Mouse (Mus musculus): ENCODE measurements around the gene Gmcl1. TPM values are rescaled to one million over a fixed set of nuclear protein-coding genes. Genes with fewer than 3 reads are reported as not detected.

The Gmcl1 gene
- polyA plus RNA-seq, 1 experiment from 2014 or later: 41.5 TPM

- H3K27ac ChIP-seq: no peak overlapping the region
- no peaks in the 10 kb centered on the region for H3K9me3 ChIP-seq
- peaks cover 25% of the 10 kb centered on the region for H3K4me1 ChIP-seq
- peaks cover 49% of the 10 kb centered on the region for H3K36me3 ChIP-seq
- no peak overlapping the region for H3K4me2 ChIP-seq (replicated peaks)
- WGBS: 17% methylated on average over 2 of the region's 2 CpGs
- H3K27me3 ChIP-seq: no peaks in the 10 kb centered on the region
- no peak overlapping the region for H3K9ac ChIP-seq
- no peak for ATAC-seq (ENCODE audit: low FRiP score, low read depth)
- no peak overlapping the region for H3K4me3 ChIP-seq
Measured at GRCm38 (mm10) chr6:86670873-86671272, 62.3 kb downstream of the Gmcl1 start.

GRCm38 (mm10) chr6:86669240-86669727 lies 63.9 kb downstream of the Gmcl1 start:
- Histone ChIP-seq H3K4me2 (replicated peaks) (peak overlapping the region; percentile 75), H3K27ac (0 out of 2 replicates have a peak overlapping the region, but pooled peaks have one; percentile 48), H3K36me3 (peaks cover 39% of the 10 kb centered on the region), H3K4me1 (peaks cover 30% of the 10 kb centered on the region), H3K9me3 (no peaks in the 10 kb centered on the region), H3K4me3 (peak overlapping the region; percentile 90), H3K9ac (peak overlapping the region; percentile 68), H3K27me3 (no peaks in the 10 kb centered on the region)
- ATAC-seq (ENCODE audit: low FRiP score, low read depth): peak; percentile 100
- WGBS: under 1% methylated on average over 21 of the region's 37 CpGs

- peak; percentile 1; the same call in 1 of the 2 replicates for ATAC-seq (ENCODE audit: low FRiP score, low read depth)
- Histone ChIP-seq H3K4me1 (peaks cover 30% of the 10 kb centered on the region), H3K4me3 (peak within 1 kb of the TSS; percentile 90), H3K9ac (peak within 1 kb of the TSS; percentile 84), H3K9me3 (no peaks in the 10 kb centered on the region), H3K27me3 (no peaks in the 10 kb centered on the region), H3K4me2 (replicated peaks) (peak within 1 kb of the TSS; percentile 95), H3K36me3 (peaks cover 40% of the 10 kb centered on the region), H3K27ac (peak within 1 kb of the TSS; percentile 48)
- under 1% methylated on average over 62 of the region's 76 CpGs for WGBS
Measured at GRCm38 (mm10) chr6:86668580-86669239, 64.5 kb downstream of the Gmcl1 start, which contains the start of gene Mxd1. TSS of gene Mxd1 (minus strand) at chr6:86669161.

GRCm38 (mm10) chr6:86667061-86667460 lies 66.1 kb downstream of the Gmcl1 start:
- peaks cover 30% of the 10 kb centered on the region for H3K4me1 ChIP-seq
- 93% methylated on average over 10 of the region's 10 CpGs for WGBS
- no peaks in the 10 kb centered on the region for H3K27me3 ChIP-seq
- H3K9me3 ChIP-seq: no peaks in the 10 kb centered on the region
- peaks cover 38% of the 10 kb centered on the region for H3K36me3 ChIP-seq
- no peak for ATAC-seq (ENCODE audit: low FRiP score, low read depth)
- no peak overlapping the region for H3K9ac ChIP-seq
- H3K4me2 ChIP-seq (replicated peaks): peak overlapping the region; percentile 95
- H3K4me3 ChIP-seq: peak overlapping the region; percentile 90
- H3K27ac ChIP-seq: no peak overlapping the region

- Histone ChIP-seq H3K27ac (no peak overlapping the region), H3K9ac (peak overlapping the region; percentile 39; the same call in 1 of the 2 replicates), H3K9me3 (no peaks in the 10 kb centered on the region), H3K4me1 (peaks cover 30% of the 10 kb centered on the region), H3K27me3 (no peaks in the 10 kb centered on the region), H3K4me2 (replicated peaks) (0 out of 2 replicates have a peak overlapping the region, but pooled peaks have one; percentile 15), H3K36me3 (peaks cover 44% of the 10 kb centered on the region), H3K4me3 (no peak overlapping the region)
- no peak for ATAC-seq (ENCODE audit: low FRiP score, low read depth)
- 39% methylated on average over 17 of the region's 17 CpGs for WGBS
Measured at GRCm38 (mm10) chr6:86665560-86666307, 67.4 kb downstream of the Gmcl1 start.

GRCm38 (mm10) chr6:86665076-86665475 lies 68.1 kb downstream of the Gmcl1 start:
- H3K4me1 ChIP-seq: peaks cover 29% of the 10 kb centered on the region
- no peak overlapping the region for H3K4me3 ChIP-seq
- no peak overlapping the region for H3K4me2 ChIP-seq (replicated peaks)
- no peaks in the 10 kb centered on the region for H3K27me3 ChIP-seq
- ATAC-seq (ENCODE audit: low FRiP score, low read depth): no peak
- no peak overlapping the region for H3K9ac ChIP-seq
- WGBS: 52% methylated on average over 5 of the region's 5 CpGs
- peaks cover 51% of the 10 kb centered on the region for H3K36me3 ChIP-seq
- no peak overlapping the region for H3K27ac ChIP-seq
- no peaks in the 10 kb centered on the region for H3K9me3 ChIP-seq

GRCm38 (mm10) chr6:86660161-86660877 lies 72.9 kb downstream of the Gmcl1 start:
- Histone ChIP-seq H3K9me3 (no peaks in the 10 kb centered on the region), H3K27me3 (no peaks in the 10 kb centered on the region), H3K4me2 (replicated peaks) (no peak overlapping the region), H3K27ac (no peak overlapping the region), H3K4me1 (peaks cover 3% of the 10 kb centered on the region; the same call in 1 of the 2 replicates), H3K9ac (no peak overlapping the region), H3K36me3 (peaks cover 72% of the 10 kb centered on the region), H3K4me3 (no peak overlapping the region)
- WGBS: 75% methylated on average over 9 of the region's 9 CpGs
- no peak for ATAC-seq (ENCODE audit: low FRiP score, low read depth)

- Histone ChIP-seq H3K9me3 (no peaks in the 10 kb centered on the region), H3K4me3 (no peak overlapping the region), H3K27ac (no peak overlapping the region), H3K4me1 (peaks cover 7% of the 10 kb centered on the region; the same call in 1 of the 2 replicates), H3K36me3 (peaks cover 62% of the 10 kb centered on the region), H3K4me2 (replicated peaks) (no peak overlapping the region), H3K9ac (no peak overlapping the region), H3K27me3 (no peaks in the 10 kb centered on the region)
- no peak for ATAC-seq (ENCODE audit: low FRiP score, low read depth)
- 80% methylated on average over 3 of the region's 3 CpGs for WGBS
Measured at GRCm38 (mm10) chr6:86658501-86658900, 74.7 kb downstream of the Gmcl1 start.

- no peaks in the 10 kb centered on the region for H3K9me3 ChIP-seq
- no peak for ATAC-seq (ENCODE audit: low FRiP score, low read depth)
- peaks cover 7% of the 10 kb centered on the region; the same call in 1 of the 2 replicates for H3K4me1 ChIP-seq
- H3K36me3 ChIP-seq: peaks cover 63% of the 10 kb centered on the region
- H3K9ac ChIP-seq: no peak overlapping the region
- H3K4me3 ChIP-seq: no peak overlapping the region
- no peak overlapping the region for H3K4me2 ChIP-seq (replicated peaks)
- WGBS: 79% methylated on average over 9 of the region's 9 CpGs
- H3K27ac ChIP-seq: no peak overlapping the region
- H3K27me3 ChIP-seq: no peaks in the 10 kb centered on the region
Measured at GRCm38 (mm10) chr6:86654270-86654916, 78.8 kb downstream of the Gmcl1 start.

- WGBS: 91% methylated on average over 6 of the region's 6 CpGs
- ATAC-seq (ENCODE audit: low FRiP score, low read depth): no peak
- Histone ChIP-seq H3K4me1 (peaks cover 7% of the 10 kb centered on the region; the same call in 1 of the 2 replicates), H3K27ac (no peak overlapping the region), H3K9me3 (no peaks in the 10 kb centered on the region), H3K4me2 (replicated peaks) (no peak overlapping the region), H3K9ac (no peak overlapping the region), H3K36me3 (peaks cover 66% of the 10 kb centered on the region), H3K27me3 (no peaks in the 10 kb centered on the region), H3K4me3 (no peak overlapping the region)
Measured at GRCm38 (mm10) chr6:86653026-86653425, 80.2 kb downstream of the Gmcl1 start.

GRCm38 (mm10) chr6:86646143-86646542 lies 87.0 kb downstream of the Gmcl1 start:
- Histone ChIP-seq H3K4me2 (replicated peaks) (no peak overlapping the region), H3K9ac (no peak overlapping the region), H3K4me1 (no peaks in the 10 kb centered on the region), H3K9me3 (no peaks in the 10 kb centered on the region), H3K4me3 (no peak overlapping the region), H3K36me3 (peaks cover 35% of the 10 kb centered on the region), H3K27me3 (no peaks in the 10 kb centered on the region), H3K27ac (no peak overlapping the region)
- no peak for ATAC-seq (ENCODE audit: low FRiP score, low read depth)
- WGBS: 77% methylated on average over 7 of the region's 7 CpGs
